Mouse (Mus musculus): ENCODE data around the gene Fam184a. TPM values are rescaled to one million over a fixed set of nuclear protein-coding genes. Genes with fewer than 3 reads are reported as not detected.
A peak's percentile ranks its signal among the peaks of the same experiment; 100 is the strongest.

The Fam184a gene
- polyA plus RNA-seq, 1 experiment from 2014 or later: 7.0 TPM

DNA sequence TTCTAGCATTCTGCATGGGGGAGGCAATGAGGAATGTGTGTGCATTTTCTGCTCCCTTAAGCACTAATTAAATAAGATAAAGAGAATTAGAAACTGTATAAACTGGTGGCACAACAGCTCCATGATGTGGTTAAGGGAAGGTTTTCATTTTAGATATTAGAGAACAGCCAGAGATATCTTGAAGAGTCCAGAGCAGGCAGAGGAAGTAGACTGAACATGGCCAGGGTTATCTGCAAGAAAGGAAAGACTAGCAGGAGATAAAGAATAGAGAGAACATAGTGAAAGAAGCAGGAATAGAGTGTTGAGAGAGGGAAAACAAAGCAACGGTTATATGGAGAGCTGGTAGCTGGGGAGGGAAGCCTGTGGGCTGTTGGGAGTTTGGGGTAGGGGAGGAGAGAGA is 1.8 kb upstream of the Fam184a start:
- 94% methylated on average over 1 of the region's 1 CpGs for WGBS

GRCm38 (mm10) chr10:53750275-53750954 is 508 bp downstream of the Fam184a start:
- H3K27me3 ChIP-seq (ENCODE audit: control insufficient read depth, insufficient read depth, low read length): no peaks in the 10 kb centered on the region
- peak overlapping the region; percentile 83 for H3K4me3 ChIP-seq (ENCODE audit: low read depth, low read length)
- peak overlapping the region; percentile 88 for H3K4me2 ChIP-seq (replicated peaks; ENCODE audit: low read depth, low read length)
- H3K36me3 ChIP-seq (ENCODE audit: control insufficient read depth, insufficient read depth, low read length): no peaks in the 10 kb centered on the region
- 12% methylated on average over 30 of the region's 39 CpGs for WGBS
- H3K4me1 ChIP-seq (replicated peaks; ENCODE audit: control insufficient read depth, insufficient read depth, low read length): no peaks in the 10 kb centered on the region; the same call in 1 of the 2 replicates
- peak overlapping the region; percentile 84 for H3K9ac ChIP-seq (ENCODE audit: low read depth, low read length)
- DNase-seq (ENCODE audit: low spot score): peak; percentile 59
- peak; percentile 35 for ATAC-seq (ENCODE audit: low FRiP score)
- H3K27ac ChIP-seq (ENCODE audit: low read depth, low read length): no peak overlapping the region; the same call in 1 of the 2 replicates
- no peaks in the 10 kb centered on the region for H3K9me3 ChIP-seq (ENCODE audit: control insufficient read depth, low read length)

More for the DNA sequence above, 1.8 kb upstream of the Fam184a start:
- Histone ChIP-seq H3K9me3 (ENCODE audit: control insufficient read depth, low read length) (no peaks in the 10 kb centered on the region), H3K4me2 (replicated peaks; ENCODE audit: low read depth, low read length) (no peak overlapping the region), H3K27me3 (ENCODE audit: control insufficient read depth, insufficient read depth, low read length) (no peaks in the 10 kb centered on the region), H3K36me3 (ENCODE audit: control insufficient read depth, insufficient read depth, low read length) (no peaks in the 10 kb centered on the region), H3K9ac (ENCODE audit: low read depth, low read length) (no peak overlapping the region), H3K27ac (ENCODE audit: low read depth, low read length) (no peak overlapping the region), H3K4me1 (replicated peaks; ENCODE audit: control insufficient read depth, insufficient read depth, low read length) (no peaks in the 10 kb centered on the region; the same call in 1 of the 2 replicates), H3K4me3 (ENCODE audit: low read depth, low read length) (no peak overlapping the region)
- DNase-seq (ENCODE audit: low spot score) (no peak), ATAC-seq (ENCODE audit: low FRiP score) (no peak)

- ATAC-seq (ENCODE audit: low FRiP score): no peak
- 92% methylated on average over 6 of the region's 6 CpGs for WGBS
- Histone ChIP-seq H3K9ac (ENCODE audit: low read depth, low read length) (no peak overlapping the region), H3K4me2 (replicated peaks; ENCODE audit: low read depth, low read length) (no peak overlapping the region), H3K36me3 (ENCODE audit: control insufficient read depth, insufficient read depth, low read length) (no peaks in the 10 kb centered on the region), H3K4me1 (replicated peaks; ENCODE audit: control insufficient read depth, insufficient read depth, low read length) (no peaks in the 10 kb centered on the region), H3K27me3 (ENCODE audit: control insufficient read depth, insufficient read depth, low read length) (no peaks in the 10 kb centered on the region), H3K4me3 (ENCODE audit: low read depth, low read length) (no peak overlapping the region), H3K9me3 (ENCODE audit: control insufficient read depth, low read length) (no peaks in the 10 kb centered on the region), H3K27ac (ENCODE audit: low read depth, low read length) (no peak overlapping the region)
- DNase-seq (ENCODE audit: low spot score): no peak
Observed at GRCm38 (mm10) chr10:53746039-53746438, 4.9 kb downstream of the Fam184a start.

- 82% methylated on average over 5 of the region's 5 CpGs for WGBS
- Histone ChIP-seq H3K36me3 (ENCODE audit: control insufficient read depth, insufficient read depth, low read length) (no peaks in the 10 kb centered on the region), H3K9me3 (ENCODE audit: control insufficient read depth, low read length) (no peaks in the 10 kb centered on the region), H3K27me3 (ENCODE audit: control insufficient read depth, insufficient read depth, low read length) (no peaks in the 10 kb centered on the region), H3K9ac (ENCODE audit: low read depth, low read length) (no peak overlapping the region), H3K4me2 (replicated peaks; ENCODE audit: low read depth, low read length) (no peak overlapping the region), H3K4me1 (replicated peaks; ENCODE audit: control insufficient read depth, insufficient read depth, low read length) (no peaks in the 10 kb centered on the region), H3K27ac (ENCODE audit: low read depth, low read length) (no peak overlapping the region), H3K4me3 (ENCODE audit: low read depth, low read length) (no peak overlapping the region)
- DNase-seq (ENCODE audit: low spot score) (no peak), ATAC-seq (ENCODE audit: low FRiP score) (no peak)
Observed at GRCm38 (mm10) chr10:53742961-53743360, 8.0 kb downstream of the Fam184a start.

DNA sequence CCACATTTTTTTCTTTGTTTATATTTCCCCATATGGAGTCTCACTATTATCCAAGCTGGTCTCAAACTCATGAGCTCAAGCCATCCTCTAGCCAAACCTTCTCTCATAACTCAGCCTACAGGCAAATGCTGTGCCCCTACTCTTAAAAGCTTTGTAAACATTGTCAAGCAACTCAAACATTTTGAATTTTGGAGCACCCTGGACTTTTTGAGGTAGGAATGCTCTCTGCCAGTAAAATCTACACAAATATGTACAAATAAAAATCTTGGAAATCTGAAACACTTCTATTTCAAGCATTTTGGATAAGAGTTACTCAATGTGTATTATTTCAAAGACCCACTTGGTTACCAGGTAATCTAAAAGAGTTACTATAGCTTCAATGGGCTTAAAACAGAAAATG is 10.9 kb downstream of the Fam184a start:
- Histone ChIP-seq H3K36me3 (ENCODE audit: control insufficient read depth, insufficient read depth, low read length) (no peaks in the 10 kb centered on the region), H3K27ac (ENCODE audit: low read depth, low read length) (no peak overlapping the region), H3K4me3 (ENCODE audit: low read depth, low read length) (no peak overlapping the region), H3K9me3 (ENCODE audit: control insufficient read depth, low read length) (no peaks in the 10 kb centered on the region), H3K27me3 (ENCODE audit: control insufficient read depth, insufficient read depth, low read length) (no peaks in the 10 kb centered on the region), H3K4me1 (replicated peaks; ENCODE audit: control insufficient read depth, insufficient read depth, low read length) (no peaks in the 10 kb centered on the region), H3K4me2 (replicated peaks; ENCODE audit: low read depth, low read length) (no peak overlapping the region), H3K9ac (ENCODE audit: low read depth, low read length) (no peak overlapping the region)
- ATAC-seq (ENCODE audit: low FRiP score): no peak
- DNase-seq (ENCODE audit: low spot score): no peak

DNA sequence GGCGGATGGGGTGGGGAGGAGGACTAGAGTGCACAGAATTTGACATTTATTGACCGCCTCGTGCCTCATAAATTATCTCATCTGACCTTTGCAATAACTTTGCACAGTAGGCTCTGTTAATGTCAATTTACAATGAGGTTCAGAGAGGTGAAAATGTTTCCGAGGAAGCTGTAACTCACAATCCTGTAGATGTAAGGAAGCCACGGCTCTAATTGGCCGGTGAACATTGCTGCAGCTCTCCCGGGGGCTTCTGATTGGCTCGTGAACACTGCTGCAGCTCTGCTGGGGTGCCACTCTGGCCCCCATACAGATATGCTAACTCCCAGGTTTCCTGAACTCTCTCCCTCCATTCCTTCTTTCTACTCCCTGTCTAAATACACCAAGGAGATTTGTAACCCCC is 12.1 kb downstream of the Fam184a start:
- Histone ChIP-seq H3K27me3 (ENCODE audit: control insufficient read depth, insufficient read depth, low read length) (no peaks in the 10 kb centered on the region), H3K4me2 (replicated peaks; ENCODE audit: low read depth, low read length) (no peak overlapping the region), H3K27ac (ENCODE audit: low read depth, low read length) (no peak overlapping the region), H3K9me3 (ENCODE audit: control insufficient read depth, low read length) (no peaks in the 10 kb centered on the region), H3K36me3 (ENCODE audit: control insufficient read depth, insufficient read depth, low read length) (no peaks in the 10 kb centered on the region), H3K9ac (ENCODE audit: low read depth, low read length) (no peak overlapping the region), H3K4me3 (ENCODE audit: low read depth, low read length) (no peak overlapping the region), H3K4me1 (replicated peaks; ENCODE audit: control insufficient read depth, insufficient read depth, low read length) (no peaks in the 10 kb centered on the region)
- 84% methylated on average over 8 of the region's 8 CpGs for WGBS
- ATAC-seq (ENCODE audit: low FRiP score) (no peak), DNase-seq (ENCODE audit: low spot score) (no peak)

GRCm38 (mm10) chr10:53735201-53735865 is 15.6 kb downstream of the Fam184a start:
- no peak overlapping the region for H3K27ac ChIP-seq (ENCODE audit: low read depth, low read length)
- no peaks in the 10 kb centered on the region for H3K4me1 ChIP-seq (replicated peaks; ENCODE audit: control insufficient read depth, insufficient read depth, low read length)
- WGBS: 86% methylated on average over 7 of the region's 7 CpGs
- ATAC-seq (ENCODE audit: low FRiP score) (no peak), DNase-seq (ENCODE audit: low spot score) (no peak)
- H3K4me2 ChIP-seq (replicated peaks; ENCODE audit: low read depth, low read length): no peak overlapping the region
- H3K36me3 ChIP-seq (ENCODE audit: control insufficient read depth, insufficient read depth, low read length): no peaks in the 10 kb centered on the region
- H3K27me3 ChIP-seq (ENCODE audit: control insufficient read depth, insufficient read depth, low read length): no peaks in the 10 kb centered on the region
- no peak overlapping the region for H3K9ac ChIP-seq (ENCODE audit: low read depth, low read length)
- H3K9me3 ChIP-seq (ENCODE audit: control insufficient read depth, low read length): no peaks in the 10 kb centered on the region
- H3K4me3 ChIP-seq (ENCODE audit: low read depth, low read length): no peak overlapping the region

DNA sequence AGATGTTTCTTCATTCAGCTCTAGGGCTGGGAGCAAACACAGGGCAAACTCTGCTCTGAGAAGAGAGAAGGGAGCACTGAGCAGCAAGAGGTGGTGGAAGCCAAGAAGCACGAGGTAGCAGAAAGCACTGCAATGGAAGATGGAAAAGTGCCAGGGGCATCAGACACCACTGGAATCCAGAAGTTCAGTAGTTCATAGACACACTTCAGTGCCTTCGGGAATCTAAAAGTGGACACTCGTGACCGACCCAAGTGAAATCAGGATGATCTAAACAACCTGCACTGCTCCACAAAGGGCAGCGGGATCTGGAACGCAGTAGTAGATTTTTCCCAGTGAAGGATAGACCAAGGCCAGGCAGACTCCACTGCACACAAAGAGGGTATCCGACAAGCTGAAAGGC is 18.6 kb downstream of the Fam184a start:
- ATAC-seq (ENCODE audit: low FRiP score) (no peak), DNase-seq (ENCODE audit: low spot score) (no peak)
- H3K27ac ChIP-seq (ENCODE audit: low read depth, low read length): no peak overlapping the region
- no peaks in the 10 kb centered on the region for H3K27me3 ChIP-seq (ENCODE audit: control insufficient read depth, insufficient read depth, low read length)
- H3K4me2 ChIP-seq (replicated peaks; ENCODE audit: low read depth, low read length): no peak overlapping the region
- 96% methylated on average over 7 of the region's 7 CpGs for WGBS
- H3K9ac ChIP-seq (ENCODE audit: low read depth, low read length): no peak overlapping the region
- H3K4me1 ChIP-seq (replicated peaks; ENCODE audit: control insufficient read depth, insufficient read depth, low read length): no peaks in the 10 kb centered on the region
- no peak overlapping the region for H3K4me3 ChIP-seq (ENCODE audit: low read depth, low read length)
- H3K36me3 ChIP-seq (ENCODE audit: control insufficient read depth, insufficient read depth, low read length): no peaks in the 10 kb centered on the region
- no peaks in the 10 kb centered on the region for H3K9me3 ChIP-seq (ENCODE audit: control insufficient read depth, low read length)

GRCm38 (mm10) chr10:53728883-53729282 is 22.0 kb downstream of the Fam184a start:
- Histone ChIP-seq H3K4me3 (ENCODE audit: low read depth, low read length) (no peak overlapping the region), H3K9me3 (ENCODE audit: control insufficient read depth, low read length) (no peaks in the 10 kb centered on the region), H3K4me2 (replicated peaks; ENCODE audit: low read depth, low read length) (no peak overlapping the region), H3K4me1 (replicated peaks; ENCODE audit: control insufficient read depth, insufficient read depth, low read length) (no peaks in the 10 kb centered on the region), H3K27ac (ENCODE audit: low read depth, low read length) (no peak overlapping the region), H3K27me3 (ENCODE audit: control insufficient read depth, insufficient read depth, low read length) (no peaks in the 10 kb centered on the region), H3K36me3 (ENCODE audit: control insufficient read depth, insufficient read depth, low read length) (no peaks in the 10 kb centered on the region), H3K9ac (ENCODE audit: low read depth, low read length) (no peak overlapping the region)
- ATAC-seq (ENCODE audit: low FRiP score) (no peak), DNase-seq (ENCODE audit: low spot score) (no peak)
- 48% methylated on average over 1 of the region's 1 CpGs for WGBS
